ENCODE assay signal across 10 mouse cellular contexts in genomic region chr6:28877945-28878666, GRCm38 (mm10). TPM values are rescaled to one million over a fixed set of nuclear protein-coding genes. Genes with fewer than 3 reads are reported as not detected.
DNase-seq lines count a peak whose midpoint lies in the region; ATAC-seq lines count a peak whose summit lies in the region.
"Had no signal": no experiment of that assay in that cellular context is flagged by ENCODE, and none has a peak within 500 bp of the region (broad histone marks: within the 10 kb centered on the region; RNA-seq: fewer than 3 reads in every experiment).

No protein-coding gene starts in this region.

- peak; percentile 82 for ATAC-seq in activated CD4-positive, CD25-positive, alpha-beta regulatory T cell, adult 4 months
- ATAC-seq in hindbrain, embryonic 12.5 days (ENCODE audit: low FRiP score): peak; percentile 80
- no peak for ATAC-seq in megakaryocyte-erythroid progenitor cell, adult 5-6 weeks (replicated peaks; ENCODE audit: low FRiP score, low TSS enrichment, poor library complexity, severe bottlenecking)

- 0 out of 2 replicates have a peak, but pooled peaks cover 4% of the 10 kb centered on the region for H3K36me3 ChIP-seq in hindbrain, embryonic 12.5 days

- no peaks in the 10 kb centered on the region for H3K9me3 ChIP-seq in hindbrain, embryonic 12.5 days (replicated peaks)
- H3K9me3 ChIP-seq: limb, embryonic 13.5 days had no signal

- H3K9ac ChIP-seq in hindbrain, embryonic 12.5 days: no peak overlapping the region
- H3K9ac ChIP-seq: limb, embryonic 13.5 days had no signal

- WGBS in hindbrain, embryonic 12.5 days: 23% methylated on average over 7 of the region's 7 CpGs

- no peaks in the 10 kb centered on the region for H3K27me3 ChIP-seq in hindbrain, embryonic 12.5 days
- H3K27me3 ChIP-seq: limb, embryonic 13.5 days had no signal

- DNase-seq in left cerebral cortex, postnatal 14 days (ENCODE audit: low spot score in 2 of 2): peak; percentile 39 to 59
- no peak for DNase-seq in left cerebral cortex, adult 18-20 months (ENCODE audit: low spot score in 2 of 2)
- peak; percentile 69 for DNase-seq in retina, embryonic 14.5 days (ENCODE audit: low spot score)
- DNase-seq in ovary, postnatal 10 days (ENCODE audit: low spot score): no peak
- DNase-seq in cerebellum, postnatal 36 days: no peak

- peaks cover 46% of the 10 kb centered on the region for H3K4me1 ChIP-seq in hindbrain, embryonic 12.5 days

- intact Hi-C loops in left cerebral cortex, postnatal 14 days (cut with DNase I): no loop called here

- no peak overlapping the region for H3K4me3 ChIP-seq in hindbrain, embryonic 12.5 days
- H3K4me3 ChIP-seq: limb, embryonic 13.5 days had no signal

- H3K27ac ChIP-seq in hindbrain, embryonic 12.5 days: peak overlapping the region; percentile 67; the same call in 1 of the 2 replicates
- H3K27ac ChIP-seq: limb, embryonic 13.5 days had no signal

- H3K4me2 ChIP-seq in hindbrain, embryonic 12.5 days (replicated peaks): no peak overlapping the region
- H3K4me2 ChIP-seq: limb, embryonic 13.5 days had no signal

RNA-seq across cellular contexts. Expression of gene Lrrc4, which starts 46.6 kb away (rescaled TPM):
- 10 to 100 TPM; 85.2 to 95.7 TPM for total RNA-seq in left cerebral cortex, postnatal 14 days (2021)
- total RNA-seq in left cerebral cortex, adult 18-20 months (2021): 100 to 1,000 TPM; 108 to 117 TPM
- under 1 TPM; 0.37 to 0.42 TPM for polyA plus RNA-seq in activated CD4-positive, CD25-positive, alpha-beta regulatory T cell, adult 4 months (2017; shearing (Covaris generic))
- 3.6 and 4.6 TPM in 2 replicates for polyA plus RNA-seq in hindbrain, embryonic 12.5 days (2016; fragmentation: Nextera tagmentation; extraction: Ambion mirVana)
- not detected in 2 replicates for total RNA-seq in megakaryocyte-erythroid progenitor cell, adult 5-6 weeks (2014; fragmentation: Nextera tagmentation)
- 0.05 TPM in 1 of 2 replicates, not detected in the other for total RNA-seq in megakaryocyte-erythroid progenitor cell, adult 5-6 weeks (2017)
- total RNA-seq: neutrophil, adult 5-6 weeks had no signal

Comparison
In these comparisons a context has a peak if more than half of its experiments do, and no peak if none do; other contexts are left out.
1. DNase-seq: peak in left cerebral cortex, postnatal 14 days (2 of 2) and retina, embryonic 14.5 days (single experiment); none in left cerebral cortex, adult 18-20 months (0 of 2), ovary, postnatal 10 days (single experiment) and cerebellum, postnatal 36 days (0 of 2).
2. RNA of gene Lrrc4, which starts 46.6 kb away (total RNA-seq): 108 to 117 TPM in left cerebral cortex, adult 18-20 months and 85.2 to 95.7 TPM in left cerebral cortex, postnatal 14 days; 0.05 TPM in megakaryocyte-erythroid progenitor cell, adult 5-6 weeks; every median in the first group is over 10 times any median in the second.